Mouse (Mus musculus): ENCODE measurements around the gene Kcnj12.

DNA sequence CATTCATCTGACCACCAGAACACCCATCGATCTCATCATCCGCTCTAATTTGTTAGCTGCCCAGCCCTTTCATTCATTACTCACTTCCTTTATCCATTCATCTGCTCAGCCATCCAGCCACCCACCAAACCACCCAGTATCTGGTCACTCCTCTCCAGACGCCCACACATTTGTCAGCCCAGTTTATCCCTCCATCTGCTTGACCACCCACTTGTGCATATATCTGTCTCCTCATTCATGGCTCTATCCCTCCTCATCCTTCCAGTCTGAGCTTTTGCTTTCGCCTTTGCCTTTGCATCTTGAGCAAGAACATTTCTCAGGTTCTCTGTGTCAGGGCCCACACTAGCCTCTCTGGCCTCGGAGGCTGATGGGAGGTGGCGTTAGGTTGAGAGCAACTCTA is 41.1 kb downstream of the Kcnj12 start:
- TF ChIP-seq POLR2A (IDR thresholded peaks at IDR 0.05; ENCODE audit: low read depth, low read length) (no peak), CTCF (IDR thresholded peaks at IDR 0.05; ENCODE audit: extremely low read depth, insufficient read depth, insufficient read length, insufficient replicate concordance) (no peak)
